18 mouse cellular contexts compared by ENCODE assay signal in the genomic region with DNA sequence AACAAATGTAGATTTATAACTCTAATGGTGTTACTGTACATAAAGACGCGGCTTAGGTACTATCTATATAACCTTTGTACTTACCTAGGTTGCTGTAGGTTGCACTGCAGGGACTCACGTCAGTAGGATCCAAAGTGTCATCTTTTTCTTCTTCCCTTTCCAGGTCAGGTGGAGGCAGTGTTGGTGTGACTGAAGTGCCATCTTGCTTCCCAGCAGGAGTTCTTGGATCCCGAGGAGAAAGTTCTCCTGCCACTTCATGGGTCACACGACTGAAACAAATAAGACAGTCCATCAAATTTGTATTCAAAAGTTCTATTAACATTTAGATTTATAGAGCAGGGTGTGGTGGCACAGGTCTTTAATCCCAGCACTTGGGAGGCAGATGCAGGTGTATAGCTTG.
A peak's percentile ranks its signal among the peaks of the same experiment; 100 is the strongest.
DNase-seq lines count a peak whose midpoint lies in the region.
"Had no signal": no experiment of that assay in that cellular context is flagged by ENCODE, and none has a peak within 500 bp of the region (broad histone marks: within the 10 kb centered on the region; RNA-seq: fewer than 3 reads in every experiment).

No protein-coding gene starts in this region.

- peak; percentile 49 to 62 for DNase-seq in cerebellum, adult 18-20 months
- DNase-seq in cerebellum, postnatal 4 days (ENCODE audit: low spot score in 2 of 2) = no peak
- peak; percentile 69 for DNase-seq in cerebellum, adult 9-10 months
- no peak for DNase-seq in cerebellum, postnatal 14 days
- DNase-seq in brain, adult 2 months (ENCODE audit: low read depth, low spot score) = peak; percentile 77
- peak; percentile 44 to 57 for DNase-seq in cerebellum, postnatal 25 days
- no peak for DNase-seq in retina, embryonic 14.5 days (ENCODE audit: low spot score)
- DNase-seq in spleen, postnatal 36 days (ENCODE audit: low spot score in 2 of 2) = no peak
- DNase-seq: adrenal gland, postnatal 10 days; adrenal gland, postnatal 36 days; B cell, adult 2 months; embryo, embryonic 11 days; gastrocnemius, postnatal 10 days; gastrocnemius, postnatal 36 days; heart, postnatal 10 days; heart, postnatal 36 days; kidney, adult 11 months; kidney, adult 8-10 months had no signal

Comparison
In these comparisons a context has a peak if more than half of its experiments do, and no peak if none do; other contexts are left out.
1. DNase-seq: peak in cerebellum, adult 18-20 months (2 of 2), cerebellum, adult 9-10 months (single experiment), brain, adult 2 months (single experiment) and cerebellum, postnatal 25 days (2 of 2); none in cerebellum, postnatal 4 days (0 of 2), cerebellum, postnatal 14 days (0 of 2), retina, embryonic 14.5 days (single experiment) and spleen, postnatal 36 days (0 of 2).